Mouse (Mus musculus): ENCODE measurements around the gene H6pd.

H6pd gene

DNA sequence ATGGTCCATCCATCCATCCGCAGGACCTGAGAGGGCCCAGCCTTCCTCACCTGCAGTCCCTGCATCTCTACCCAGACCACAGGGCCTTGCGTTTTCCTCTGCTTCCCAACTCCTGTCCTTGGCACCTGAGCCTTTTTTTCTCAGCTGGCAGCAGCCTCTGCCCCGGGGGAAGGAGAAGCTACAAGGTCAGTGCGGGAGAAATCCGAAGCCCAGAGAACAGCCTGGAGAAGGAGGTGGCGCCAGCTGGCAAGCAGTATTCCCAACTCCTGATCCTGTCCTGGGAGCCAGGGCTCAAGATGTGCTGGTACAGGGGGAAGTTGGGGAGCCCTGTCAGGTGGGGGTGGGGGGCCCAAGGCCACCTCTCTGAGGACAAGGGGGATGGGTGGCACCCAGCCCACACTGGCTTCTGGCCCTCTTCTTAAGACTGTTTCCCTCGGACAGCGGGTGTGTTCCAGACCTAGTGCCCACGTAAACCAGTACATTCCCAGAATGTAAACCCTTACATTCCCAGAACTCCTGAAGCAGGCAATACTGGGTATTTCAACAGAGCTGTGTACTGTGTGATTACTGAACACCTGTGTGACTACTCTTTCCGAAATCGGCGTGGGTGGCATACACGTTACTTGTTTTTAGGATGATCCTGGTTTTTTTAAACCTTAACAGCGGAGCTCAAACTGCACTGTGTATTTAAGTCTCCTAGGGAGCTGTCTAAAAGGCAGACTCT lies 9.9 kb downstream of the H6pd start:
- DNase-seq (ENCODE audit: low read depth) = no peak

DNA sequence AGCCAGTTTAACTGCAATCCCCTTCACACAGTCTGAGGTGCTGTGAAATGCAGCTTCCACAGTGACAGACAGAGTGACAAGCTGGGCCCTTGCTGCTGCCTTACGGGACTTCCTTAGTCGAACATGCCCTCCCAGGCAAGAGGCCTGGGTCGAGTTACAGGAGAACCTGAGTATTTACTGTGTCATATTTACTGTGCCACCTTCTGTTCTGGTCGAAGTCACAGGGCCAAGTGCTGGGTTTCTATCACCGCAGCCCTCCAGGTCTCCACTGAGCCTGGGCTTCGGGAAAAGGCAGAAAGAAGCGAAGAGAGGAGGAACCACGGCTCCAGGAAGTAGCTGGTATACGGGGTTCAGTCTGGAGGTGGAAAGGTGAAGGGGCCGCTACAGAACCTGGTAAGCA lies 10.8 kb downstream of the H6pd start:
- no peak for DNase-seq (ENCODE audit: low read depth)

DNA sequence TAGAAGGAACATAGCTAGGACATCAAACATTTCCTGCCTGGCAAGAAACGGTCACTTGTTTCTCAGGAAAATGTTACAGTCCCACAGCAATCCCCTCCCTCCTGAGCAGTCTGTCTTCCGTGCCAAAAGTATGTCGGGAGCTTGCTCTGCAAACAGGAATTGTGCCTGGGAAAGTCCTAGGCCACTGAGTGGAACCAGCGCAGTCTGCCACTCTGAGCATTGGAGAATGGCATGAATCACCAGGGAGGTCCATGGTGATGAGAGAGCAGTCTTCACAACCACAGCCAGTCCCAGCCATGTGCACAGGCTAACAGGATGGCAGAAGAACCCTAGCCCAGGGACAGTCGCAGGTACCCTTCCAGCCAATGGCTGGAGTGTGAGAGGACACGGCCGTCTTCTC lies 12.4 kb downstream of the H6pd start:
- DNase-seq (ENCODE audit: low read depth) = no peak

DNA sequence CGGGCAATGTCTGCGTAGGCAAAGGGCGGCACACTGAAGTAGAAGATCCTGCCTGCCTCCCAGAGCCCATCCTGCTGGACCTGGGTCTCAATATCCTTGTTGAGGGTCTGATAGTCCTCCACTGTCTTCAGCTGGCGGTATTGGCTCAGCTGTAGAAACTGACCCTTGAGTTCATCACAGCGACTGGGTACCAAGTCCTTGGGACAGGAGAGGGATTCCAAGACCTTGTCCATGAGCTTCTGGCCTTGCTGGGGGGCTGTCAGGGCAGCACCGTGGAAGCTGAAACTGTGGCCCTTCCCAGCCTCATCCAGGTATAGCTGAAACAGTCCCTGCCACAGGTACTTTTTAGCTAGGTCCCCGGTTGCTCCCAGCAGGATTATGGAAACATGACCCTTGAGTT lies 12.9 kb downstream of the H6pd start:
- no peak for DNase-seq (ENCODE audit: low read depth)

DNA sequence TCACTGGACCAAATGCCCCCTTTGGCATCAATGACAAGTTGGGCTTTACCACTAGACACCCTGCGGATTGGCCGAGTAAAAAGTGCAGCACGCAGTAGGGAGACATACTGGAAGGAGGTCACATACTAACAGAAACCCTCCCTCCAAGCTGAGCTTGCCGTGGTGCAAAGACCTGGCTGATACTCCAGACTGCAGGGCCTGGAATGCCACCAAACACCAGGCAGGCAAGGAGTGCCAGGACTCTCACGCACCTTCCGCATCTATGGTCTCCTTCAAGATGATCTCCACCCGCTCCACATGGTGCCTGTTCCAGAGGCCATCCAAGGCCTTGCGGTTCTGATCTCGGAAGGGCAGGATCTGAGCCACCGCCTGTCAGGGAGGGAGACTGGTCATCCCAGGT lies 14.6 kb downstream of the H6pd start:
- DNase-seq (ENCODE audit: low read depth) = no peak

DNA sequence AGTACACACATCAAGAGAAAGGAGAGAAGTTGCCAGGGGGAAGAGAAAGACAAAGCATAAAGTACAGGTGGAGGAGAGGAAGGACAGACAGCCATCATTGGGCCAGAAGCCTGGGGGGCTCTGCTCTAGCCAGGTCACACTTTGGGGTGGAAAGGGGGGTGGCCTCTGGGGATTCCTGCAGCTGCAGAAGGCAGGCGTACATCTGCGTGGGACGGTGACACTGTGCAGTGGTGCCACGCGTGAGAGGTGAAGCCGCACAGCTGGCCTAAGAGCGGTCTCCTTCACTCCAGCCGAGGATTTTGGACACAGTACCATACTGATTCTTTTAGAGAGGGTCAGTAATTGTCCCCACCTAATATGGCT lies 16.2 kb downstream of the H6pd start:
- no peak for DNase-seq (ENCODE audit: low read depth)

DNA sequence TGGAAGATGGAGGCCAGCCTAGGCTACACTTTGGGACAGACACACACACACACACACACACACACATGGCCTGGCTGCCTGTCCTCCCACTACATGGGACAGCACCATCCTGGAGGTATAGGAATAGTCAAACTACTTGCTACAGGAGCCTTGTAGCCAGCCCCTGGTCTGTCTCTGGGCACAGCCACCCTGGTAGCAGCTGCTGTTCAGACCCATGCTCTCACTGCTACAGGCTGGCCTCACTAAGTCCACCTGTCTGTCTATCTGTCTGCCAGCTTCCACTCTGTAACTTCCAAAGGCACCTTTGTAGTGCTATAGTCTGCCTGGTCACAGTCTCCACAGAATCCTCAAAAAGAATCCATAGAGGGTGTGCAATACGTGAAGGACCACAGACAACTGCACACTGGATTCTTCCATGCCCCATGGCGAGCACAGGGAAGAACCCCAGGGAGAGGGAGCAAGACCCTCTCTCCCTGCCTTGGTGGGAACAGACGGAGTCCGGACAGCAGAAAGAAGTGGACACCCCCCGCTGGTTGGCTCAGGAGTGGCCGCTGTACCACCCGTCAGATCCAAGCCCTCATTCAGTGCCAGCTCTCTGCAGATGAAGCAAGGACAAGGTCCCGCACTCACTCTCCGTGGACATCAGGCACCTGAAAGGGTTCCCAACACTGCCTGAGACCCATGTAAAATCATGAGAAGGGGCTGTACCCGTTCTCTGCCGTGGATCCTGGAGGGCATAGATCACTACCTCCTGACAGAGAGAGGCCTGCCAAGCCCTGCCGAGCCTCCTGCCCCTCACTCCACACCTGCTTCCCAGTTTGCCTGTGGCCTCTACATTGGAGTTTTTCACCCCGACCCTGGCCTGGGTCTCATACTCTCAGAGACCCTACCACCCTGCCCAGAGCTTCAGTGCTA lies 16.8 kb downstream of the H6pd start:
- DNase-seq (ENCODE audit: low read depth) = no peak

DNA sequence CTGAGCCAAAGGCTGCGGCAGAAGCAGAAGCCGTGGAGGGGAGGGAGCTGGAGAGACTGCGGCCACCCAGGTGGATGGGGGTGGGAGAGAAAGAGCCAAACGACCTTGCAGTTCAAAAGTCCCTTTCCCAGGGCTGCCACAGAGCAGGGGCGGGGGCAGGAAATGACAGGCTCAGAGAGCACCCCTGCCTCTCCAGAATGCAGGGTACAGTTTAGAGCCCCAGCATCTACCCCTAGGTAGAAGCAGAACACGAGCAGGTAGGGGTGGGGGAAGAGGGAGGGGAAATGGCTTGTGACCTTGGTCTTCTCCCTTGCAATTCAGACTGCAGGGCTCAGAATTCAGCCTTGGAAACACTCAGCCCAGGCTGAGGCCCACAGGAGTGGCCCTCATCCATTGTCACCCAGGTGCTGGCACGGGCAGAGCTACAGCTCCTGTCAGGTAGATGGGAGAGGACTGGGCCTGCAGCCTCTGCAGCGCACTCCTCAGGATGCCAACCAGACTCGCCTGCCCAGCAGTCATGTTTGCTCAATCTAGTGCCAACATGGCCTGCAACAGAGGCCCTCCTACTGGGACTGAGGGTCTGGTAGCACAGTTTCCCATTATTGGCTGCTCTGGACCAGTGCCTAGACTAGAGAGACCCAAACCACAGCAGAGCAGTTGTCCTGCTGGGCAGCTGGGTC lies 17.7 kb downstream of the H6pd start:
- no peak for DNase-seq (ENCODE audit: low read depth)

DNA sequence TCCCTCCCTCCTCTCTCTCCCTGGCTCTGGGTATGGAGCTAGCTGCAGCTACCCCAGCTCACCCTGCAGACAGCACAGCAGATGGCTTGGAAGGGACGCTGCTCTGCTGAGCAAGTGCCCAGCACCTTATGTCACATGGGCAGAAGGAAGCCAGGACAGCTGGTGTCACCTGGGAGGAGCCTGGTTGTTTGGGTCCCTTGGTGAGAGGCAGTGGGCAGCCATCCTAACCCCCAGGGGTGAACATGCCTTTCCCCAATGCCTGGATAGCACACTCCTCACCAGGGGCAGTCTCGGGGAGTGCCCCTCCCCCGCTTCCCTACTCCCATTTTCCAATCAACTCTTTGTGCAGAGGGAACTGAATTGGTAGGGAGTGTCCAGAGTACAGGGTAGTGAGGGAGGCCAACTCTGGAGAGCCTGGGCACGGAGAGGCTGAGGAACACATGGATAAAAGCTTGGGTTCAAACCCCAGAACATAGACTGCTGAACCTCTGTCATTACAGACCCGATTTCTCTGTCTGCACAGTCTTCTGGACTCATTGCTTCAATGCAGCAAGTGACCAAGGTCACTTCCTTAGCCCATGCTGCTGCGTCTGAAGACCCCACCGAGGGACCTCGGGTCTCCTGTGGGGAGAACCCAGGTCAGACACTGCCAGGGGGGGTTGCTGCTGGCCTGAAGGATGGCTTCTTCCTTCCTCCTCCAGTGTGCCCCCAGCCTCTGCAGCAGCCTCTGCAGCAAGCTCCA lies 18.4 kb downstream of the H6pd start:
- no peak for DNase-seq (ENCODE audit: low read depth)

DNA sequence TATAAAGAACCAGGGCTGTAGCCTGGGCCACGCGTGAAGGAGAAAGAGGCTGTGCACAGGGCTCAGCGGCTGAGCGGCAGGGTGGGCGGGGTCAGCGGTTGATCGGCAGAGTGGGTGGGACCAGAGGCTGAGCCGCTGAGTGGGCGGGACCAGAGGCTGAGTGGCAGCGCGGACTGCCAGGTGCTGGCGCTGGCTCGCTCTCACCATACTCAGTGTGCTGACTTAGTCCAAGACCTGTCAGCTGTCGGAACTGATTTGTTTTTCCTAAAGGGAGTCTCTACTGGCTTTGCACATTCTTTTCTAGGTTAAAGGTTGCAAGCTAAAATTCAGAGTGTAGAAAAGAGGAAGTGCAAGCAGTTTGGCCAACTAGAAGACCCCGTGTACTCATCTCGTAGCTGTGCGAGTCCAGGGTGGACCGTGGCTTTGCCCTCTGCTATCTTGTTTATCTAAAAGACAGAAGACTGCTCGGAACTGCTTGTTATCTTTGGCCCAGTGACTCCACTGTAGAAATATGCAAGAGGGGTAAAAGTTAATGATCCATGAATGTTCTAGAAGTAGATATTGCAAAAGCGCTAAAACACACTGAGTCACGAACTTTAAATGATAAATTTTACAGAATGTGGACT lies 19.8 kb downstream of the H6pd start:
- peak; percentile 60 for DNase-seq (ENCODE audit: low read depth)

DNA sequence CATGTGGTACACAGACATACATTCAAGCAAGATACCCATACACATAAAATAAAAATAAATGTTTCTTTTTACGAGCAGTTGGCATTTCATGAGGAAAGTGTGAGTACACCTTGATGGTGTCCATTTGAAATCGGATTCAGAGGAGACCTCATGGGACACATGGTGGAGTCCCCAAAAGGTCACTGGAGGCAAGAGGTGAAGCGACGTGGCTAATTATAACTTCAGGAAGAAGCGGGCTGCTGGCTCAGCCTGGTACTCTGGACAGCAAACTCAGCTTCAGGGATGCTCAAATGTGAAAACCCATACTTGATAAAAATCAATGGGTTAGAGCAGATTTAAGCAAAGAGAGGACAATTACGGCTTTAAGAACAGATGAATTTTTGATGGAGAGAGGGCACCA lies 20.5 kb downstream of the H6pd start:
- DNase-seq (ENCODE audit: low read depth) = no peak

DNA sequence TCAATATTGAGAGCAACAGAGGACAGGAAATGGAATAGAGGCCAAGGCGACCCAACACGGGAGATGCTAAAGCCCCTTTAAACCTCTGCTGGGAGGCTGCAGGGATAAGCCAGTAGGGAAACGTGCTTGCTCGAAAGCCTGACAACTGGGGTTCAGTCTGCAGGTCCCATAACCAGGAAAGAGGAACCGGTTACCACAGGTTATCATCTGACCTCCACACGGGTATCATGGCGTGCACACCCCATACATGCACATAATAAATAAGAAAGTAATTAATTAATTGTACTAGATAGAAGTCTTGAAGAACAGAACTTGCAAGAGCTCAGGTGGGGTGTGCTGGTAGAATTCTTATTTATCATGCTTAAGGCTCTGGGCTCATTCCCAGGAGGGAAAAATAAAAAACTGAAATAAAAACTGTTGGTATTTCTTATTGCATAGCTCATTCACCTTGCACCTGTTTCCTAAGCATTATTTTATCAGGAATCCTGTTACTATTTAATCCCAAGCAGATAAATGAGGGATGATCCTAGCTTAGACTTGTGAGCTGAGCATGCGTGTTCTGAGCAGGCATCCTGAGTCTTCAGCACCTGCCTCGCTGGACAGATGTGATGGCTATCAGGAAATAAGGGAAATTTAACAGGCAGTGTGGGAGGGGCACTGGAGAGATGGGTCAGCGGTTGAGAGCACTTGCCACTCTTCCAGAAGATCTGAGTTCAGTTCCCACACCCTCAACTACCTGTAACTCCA lies 22.0 kb downstream of the H6pd start:
- DNase-seq (ENCODE audit: low read depth) = no peak

DNA sequence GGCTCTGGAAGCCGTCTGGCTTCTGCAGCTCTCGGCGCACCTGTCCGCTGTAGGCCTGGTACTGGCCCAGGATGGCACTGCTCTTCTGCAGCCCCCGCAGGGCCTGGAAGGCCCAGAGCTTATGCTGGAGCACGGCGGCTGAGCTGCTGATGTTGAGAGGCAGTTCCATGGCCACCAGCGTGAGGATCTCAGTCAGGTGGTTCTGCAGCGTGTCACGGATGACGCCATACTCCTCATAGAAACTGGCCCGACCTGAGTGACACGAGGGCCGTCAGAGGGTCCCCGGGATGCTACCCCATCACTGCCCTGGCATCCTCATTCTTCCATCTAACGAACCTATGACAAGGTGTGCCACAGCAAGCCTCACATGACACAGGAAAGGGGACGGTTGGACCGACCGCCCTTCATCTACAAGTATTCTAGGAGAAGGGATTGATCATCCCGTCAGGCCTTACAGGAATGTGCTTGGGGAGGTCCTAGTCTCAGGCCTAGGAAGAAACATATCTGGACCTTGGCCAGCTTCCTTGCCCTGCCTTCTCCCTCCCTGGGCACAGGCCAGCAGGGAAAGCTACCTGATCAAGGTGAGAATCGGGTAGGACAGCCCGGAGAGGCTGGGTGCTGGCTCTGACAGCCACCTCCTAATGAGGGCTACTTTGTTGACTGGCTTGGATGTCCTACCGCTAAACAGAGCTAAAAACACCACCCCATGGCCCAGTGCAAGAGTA lies 24.7 kb downstream of the H6pd start:
- DNase-seq (ENCODE audit: low read depth) = no peak

DNA sequence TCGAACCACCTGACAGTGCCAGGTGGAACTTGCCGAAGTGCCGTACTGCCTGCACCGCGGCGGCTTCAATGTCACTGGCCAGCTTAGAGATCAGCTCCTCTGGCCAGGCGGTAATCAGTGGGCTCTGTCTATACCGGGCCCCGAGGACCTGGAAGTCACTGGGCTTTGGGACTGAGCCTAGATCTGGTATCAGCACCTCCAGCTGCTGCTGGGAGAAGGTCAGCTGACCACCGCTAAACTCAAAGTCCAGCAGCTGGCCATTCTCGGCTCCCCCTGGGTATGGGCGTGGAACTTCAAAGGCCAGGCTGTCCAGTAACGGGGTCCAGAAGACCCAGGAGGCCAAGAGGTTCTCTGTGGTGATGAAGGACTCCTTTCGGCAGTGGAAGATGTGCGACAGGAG lies 26.7 kb downstream of the H6pd start:
- no peak for DNase-seq (ENCODE audit: low read depth)

DNA sequence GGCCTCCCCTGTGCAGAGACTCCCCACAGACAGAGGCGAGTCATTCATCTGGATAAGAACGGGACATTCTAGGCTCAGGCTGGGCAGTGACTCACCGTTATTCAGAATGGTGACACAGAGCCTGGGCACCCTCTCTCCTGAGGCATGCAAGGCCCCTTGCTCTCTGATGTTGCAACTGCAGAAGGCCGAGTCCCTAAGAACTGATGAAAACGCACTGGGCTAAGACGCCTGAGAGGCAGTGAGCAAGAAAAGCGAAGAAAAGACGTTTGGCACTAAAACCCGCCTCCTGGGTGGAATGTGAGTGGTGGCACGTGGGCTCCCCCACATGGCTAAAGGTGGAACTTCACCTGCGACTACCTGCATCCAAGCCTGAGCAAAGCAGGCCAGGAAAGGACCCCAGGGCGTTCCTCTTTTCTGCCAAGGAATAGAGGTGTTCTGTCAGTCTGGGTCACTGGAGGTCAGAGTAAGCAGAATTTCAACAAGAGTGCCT lies 29.0 kb downstream of the H6pd start:
- peak; percentile 82 for DNase-seq (ENCODE audit: low read depth)

DNA sequence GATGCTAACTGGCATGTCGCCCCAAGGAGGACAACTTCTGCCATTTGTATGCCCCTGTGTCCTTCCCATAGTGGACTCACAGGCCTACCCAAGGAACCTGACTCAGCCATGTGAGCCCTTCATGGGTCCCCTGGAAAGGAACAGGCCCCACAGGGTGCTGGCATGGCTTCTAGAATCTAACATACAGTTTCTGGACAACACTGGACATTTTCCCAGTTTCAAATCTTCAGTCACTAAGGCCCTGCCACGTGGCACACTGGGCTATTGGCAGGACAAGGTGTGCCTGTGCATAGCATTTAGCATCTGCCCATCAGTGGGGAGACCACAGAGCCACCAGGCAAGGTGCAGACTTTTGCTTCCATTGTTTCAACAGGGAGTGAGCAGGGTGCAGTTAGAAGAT lies 30.0 kb downstream of the H6pd start:
- no peak for DNase-seq (ENCODE audit: low read depth)

DNA sequence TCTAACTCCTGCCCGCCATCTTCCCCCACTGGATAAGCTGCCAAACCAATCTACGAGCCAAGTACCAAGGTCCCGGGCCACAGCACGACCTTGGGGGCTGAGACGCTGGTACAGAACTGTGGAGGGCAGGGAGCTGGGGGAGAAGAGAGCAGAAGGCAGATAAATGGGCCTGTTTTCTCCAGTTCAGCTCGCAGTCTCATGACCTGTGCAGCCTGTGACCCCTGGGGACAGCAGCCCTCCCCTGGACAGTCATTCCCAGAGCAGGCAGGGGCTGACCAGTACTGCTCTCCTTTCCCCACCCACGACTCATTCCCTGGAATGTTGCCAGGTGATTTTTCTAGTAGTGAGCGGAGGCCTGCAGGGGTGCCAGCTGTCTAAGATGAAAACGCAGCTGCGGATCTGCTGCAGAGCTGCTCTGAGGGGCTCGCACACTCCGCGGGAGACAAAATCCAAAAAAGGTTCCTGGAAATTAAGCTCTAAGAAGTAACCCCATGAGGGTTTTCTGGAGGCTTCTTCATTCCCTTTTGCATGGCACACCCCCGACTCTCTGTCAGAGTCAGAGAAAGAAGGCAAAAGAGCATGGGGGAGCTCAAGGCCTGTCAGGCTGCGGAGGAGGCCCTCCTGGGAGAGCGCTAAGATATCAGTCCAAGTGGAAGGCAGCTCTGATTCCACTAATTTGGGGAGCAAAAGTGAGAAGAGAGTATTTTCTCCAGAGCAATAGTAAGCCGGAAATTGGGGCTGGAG lies 30.9 kb downstream of the H6pd start:
- DNase-seq (ENCODE audit: low read depth) = no peak

DNA sequence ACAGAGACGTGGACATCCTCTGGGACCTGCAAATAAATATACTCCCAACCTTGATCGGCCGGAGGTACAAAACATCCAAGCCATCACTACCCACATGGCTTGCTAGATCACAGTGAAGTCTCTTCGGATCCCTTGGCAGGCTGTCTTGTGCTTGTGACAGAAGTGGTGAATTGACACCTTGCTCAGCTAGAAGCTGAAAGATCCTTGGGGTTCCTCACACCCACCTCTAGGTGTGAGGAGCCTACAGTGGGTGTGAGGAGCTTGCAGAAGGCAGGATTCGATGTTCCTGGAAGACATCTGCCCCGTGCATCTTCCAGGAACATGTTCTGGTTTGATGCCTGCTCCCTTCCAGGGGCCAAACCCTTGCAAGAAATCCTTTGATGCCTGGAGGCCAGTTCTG lies 31.6 kb downstream of the H6pd start:
- no peak for DNase-seq (ENCODE audit: low read depth)

DNA sequence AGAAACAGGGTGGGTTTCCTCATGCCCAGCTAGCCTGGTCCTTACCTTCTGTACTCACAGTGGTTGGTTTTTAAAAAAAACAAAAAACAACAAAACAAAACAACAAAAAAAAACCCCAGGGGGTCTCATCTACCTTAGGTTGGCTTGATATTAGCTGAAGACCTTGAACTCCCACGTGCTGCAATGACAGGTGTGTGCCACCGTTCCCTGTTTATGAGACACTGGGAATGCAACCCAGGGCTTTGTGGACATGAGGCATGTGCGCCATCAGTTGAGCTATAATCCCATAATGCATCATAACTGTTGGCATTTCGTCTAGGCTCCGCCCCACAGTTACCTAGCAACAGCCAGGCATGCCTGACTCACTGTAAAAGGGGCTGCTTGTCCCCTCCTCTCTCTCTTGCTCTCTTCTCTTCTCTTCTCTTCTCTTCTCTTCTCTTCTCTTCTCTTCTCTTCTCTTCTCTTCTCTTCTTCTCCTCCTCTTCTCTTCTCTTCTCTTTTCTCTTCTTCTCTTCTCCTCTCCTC lies 33.0 kb downstream of the H6pd start:
- DNase-seq (ENCODE audit: low read depth) = no peak

All from c-Kit-positive CD71-negative TER-119-negative erythroid progenitor cells, embryonic 14.5 days (primary cell).